Mouse (Mus musculus): ENCODE data around the gene Pcbp4. TPM values are rescaled to one million over a fixed set of nuclear protein-coding genes. Genes with fewer than 3 reads are reported as not detected.

Gene Pcbp4
- polyA plus RNA-seq, 1 experiment from 2014 or later = 249 TPM

- H3K4me1 ChIP-seq (replicated peaks; ENCODE audit: control insufficient read depth, insufficient read depth, low read length) = peaks cover 19% of the 10 kb centered on the region
- no peak overlapping the region for H3K27ac ChIP-seq (ENCODE audit: low read length)
- H3K9me3 ChIP-seq (ENCODE audit: control insufficient read depth, low read length) = no peaks in the 10 kb centered on the region
- no peak overlapping the region for H3K4me3 ChIP-seq (replicated peaks; ENCODE audit: low read length)
- ATAC-seq = no peak
- H3K9ac ChIP-seq (replicated peaks; ENCODE audit: low read depth, low read length) = no peak overlapping the region
- no peak overlapping the region for H3K4me2 ChIP-seq (ENCODE audit: low read length)
- WGBS = 76% methylated on average over 7 of the region's 7 CpGs
- H3K27me3 ChIP-seq (replicated peaks; ENCODE audit: control insufficient read depth, insufficient read depth, low read length) = no peaks in the 10 kb centered on the region
- H3K36me3 ChIP-seq (ENCODE audit: control insufficient read depth, insufficient read depth) = peaks cover 10% of the 10 kb centered on the region; the same call in 1 of the 2 replicates
Measured at GRCm38 (mm10) chr9:106433389-106433788, 19.7 kb upstream of the Pcbp4 start.

DNA sequence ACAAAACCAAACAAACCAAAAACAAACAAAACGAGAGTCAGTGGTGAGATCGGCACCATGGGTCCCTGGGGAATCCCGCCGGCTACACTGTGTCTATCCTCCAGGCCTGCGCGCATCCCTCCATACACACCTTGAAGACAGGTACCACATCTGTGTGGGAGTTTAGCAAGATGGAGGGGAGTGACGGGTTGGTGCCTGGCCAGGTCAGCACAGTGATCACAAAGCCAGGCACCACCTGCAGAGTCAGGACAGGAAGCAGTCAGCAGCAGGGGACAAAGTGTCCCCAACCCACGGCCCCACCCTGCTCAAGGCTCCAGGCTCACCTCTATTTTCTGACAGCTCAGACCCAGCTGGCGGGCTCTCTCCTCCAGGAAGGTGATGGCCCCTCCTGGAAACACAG, 16.5 kb upstream of the Pcbp4 start:
- no peak overlapping the region for H3K27ac ChIP-seq (ENCODE audit: low read length)
- H3K9me3 ChIP-seq (ENCODE audit: control insufficient read depth, low read length) = no peaks in the 10 kb centered on the region
- no peak overlapping the region for H3K4me3 ChIP-seq (replicated peaks; ENCODE audit: low read length)
- peaks cover 10% of the 10 kb centered on the region; the same call in 1 of the 2 replicates for H3K36me3 ChIP-seq (ENCODE audit: control insufficient read depth, insufficient read depth)
- no peak overlapping the region for H3K9ac ChIP-seq (replicated peaks; ENCODE audit: low read depth, low read length)
- 85% methylated on average over 9 of the region's 9 CpGs for WGBS
- peaks cover 16% of the 10 kb centered on the region for H3K4me1 ChIP-seq (replicated peaks; ENCODE audit: control insufficient read depth, insufficient read depth, low read length)
- ATAC-seq = no peak
- H3K27me3 ChIP-seq (replicated peaks; ENCODE audit: control insufficient read depth, insufficient read depth, low read length) = no peaks in the 10 kb centered on the region
- no peak overlapping the region for H3K4me2 ChIP-seq (ENCODE audit: low read length)

- ATAC-seq = no peak
- WGBS = 78% methylated on average over 5 of the region's 5 CpGs
- Histone ChIP-seq H3K4me3 (replicated peaks; ENCODE audit: low read length) (no peak overlapping the region), H3K27me3 (replicated peaks; ENCODE audit: control insufficient read depth, insufficient read depth, low read length) (no peaks in the 10 kb centered on the region), H3K9ac (replicated peaks; ENCODE audit: low read depth, low read length) (no peak overlapping the region), H3K36me3 (ENCODE audit: control insufficient read depth, insufficient read depth) (no peaks in the 10 kb centered on the region), H3K4me2 (ENCODE audit: low read length) (no peak overlapping the region), H3K4me1 (replicated peaks; ENCODE audit: control insufficient read depth, insufficient read depth, low read length) (peaks cover 23% of the 10 kb centered on the region), H3K27ac (ENCODE audit: low read length) (no peak overlapping the region), H3K9me3 (ENCODE audit: control insufficient read depth, low read length) (no peaks in the 10 kb centered on the region)
Measured at GRCm38 (mm10) chr9:106442680-106443079, 10.4 kb upstream of the Pcbp4 start.

DNA sequence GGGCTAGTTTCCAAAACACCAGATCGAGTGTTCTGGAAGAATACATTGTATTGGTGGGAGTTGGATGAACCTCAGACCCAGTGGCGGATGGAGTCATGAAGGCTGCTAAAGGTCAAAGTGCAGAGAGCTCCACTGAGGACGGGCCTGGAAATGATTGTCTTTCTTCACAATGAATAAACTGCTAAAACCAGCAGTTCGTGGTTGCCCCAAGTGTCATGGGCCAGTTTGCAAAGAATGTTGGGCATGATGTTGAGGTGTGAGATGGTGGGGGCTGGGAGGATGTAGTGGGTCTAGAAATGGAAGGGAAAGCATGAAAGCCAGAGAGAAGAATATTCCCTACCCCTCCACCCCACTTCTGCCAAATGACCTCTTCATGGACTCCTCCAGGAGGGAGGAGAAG, 8.3 kb upstream of the Pcbp4 start:
- WGBS = 87% methylated on average over 4 of the region's 4 CpGs
- no peak overlapping the region for H3K9ac ChIP-seq (replicated peaks; ENCODE audit: low read depth, low read length)
- H3K9me3 ChIP-seq (ENCODE audit: control insufficient read depth, low read length) = no peaks in the 10 kb centered on the region
- no peak overlapping the region for H3K27ac ChIP-seq (ENCODE audit: low read length)
- H3K4me2 ChIP-seq (ENCODE audit: low read length) = no peak overlapping the region
- ATAC-seq = no peak
- no peak overlapping the region for H3K4me3 ChIP-seq (replicated peaks; ENCODE audit: low read length)
- no peaks in the 10 kb centered on the region for H3K36me3 ChIP-seq (ENCODE audit: control insufficient read depth, insufficient read depth)
- peaks cover 26% of the 10 kb centered on the region for H3K4me1 ChIP-seq (replicated peaks; ENCODE audit: control insufficient read depth, insufficient read depth, low read length)
- no peaks in the 10 kb centered on the region for H3K27me3 ChIP-seq (replicated peaks; ENCODE audit: control insufficient read depth, insufficient read depth, low read length)

GRCm38 (mm10) chr9:106447348-106447747, 5.7 kb upstream of the Pcbp4 start, which contains the start of the genes Abhd14b and Abhd14a:
Gene Abhd14b (plus strand): TSS chr9:106447459.
Gene Abhd14a (minus strand): TSS chr9:106447678.
- H3K4me1 ChIP-seq (replicated peaks; ENCODE audit: control insufficient read depth, insufficient read depth, low read length) = peaks cover 29% of the 10 kb centered on the region
- H3K36me3 ChIP-seq (ENCODE audit: control insufficient read depth, insufficient read depth) = no peaks in the 10 kb centered on the region
- no peaks in the 10 kb centered on the region for H3K9me3 ChIP-seq (ENCODE audit: control insufficient read depth, low read length)
- ATAC-seq = peak; percentile 82
- peak within 1 kb of the TSS; percentile 76 for H3K9ac ChIP-seq (replicated peaks; ENCODE audit: low read depth, low read length)
- peak within 1 kb of the TSS; percentile 61 for H3K4me3 ChIP-seq (replicated peaks; ENCODE audit: low read length)
- H3K27me3 ChIP-seq (replicated peaks; ENCODE audit: control insufficient read depth, insufficient read depth, low read length) = no peaks in the 10 kb centered on the region
- peak within 1 kb of the TSS; percentile 58 for H3K27ac ChIP-seq (ENCODE audit: low read length)
- peak within 1 kb of the TSS; percentile 78 for H3K4me2 ChIP-seq (ENCODE audit: low read length)
- WGBS = under 1% methylated on average over 24 of the region's 24 CpGs

- Histone ChIP-seq H3K27me3 (replicated peaks; ENCODE audit: control insufficient read depth, insufficient read depth, low read length) (no peaks in the 10 kb centered on the region), H3K9me3 (ENCODE audit: control insufficient read depth, low read length) (no peaks in the 10 kb centered on the region), H3K36me3 (ENCODE audit: control insufficient read depth, insufficient read depth) (no peaks in the 10 kb centered on the region), H3K9ac (replicated peaks; ENCODE audit: low read depth, low read length) (peak overlapping the region; percentile 76), H3K4me3 (replicated peaks; ENCODE audit: low read length) (peak overlapping the region; percentile 61), H3K27ac (ENCODE audit: low read length) (peak overlapping the region; percentile 43), H3K4me1 (replicated peaks; ENCODE audit: control insufficient read depth, insufficient read depth, low read length) (peaks cover 35% of the 10 kb centered on the region), H3K4me2 (ENCODE audit: low read length) (peak overlapping the region; percentile 78)
- 37% methylated on average over 9 of the region's 9 CpGs for WGBS
- ATAC-seq = 0 out of 2 replicates have a peak, but pooled peaks have one; percentile 10
Measured at GRCm38 (mm10) chr9:106447951-106448350, 5.1 kb upstream of the Pcbp4 start.

GRCm38 (mm10) chr9:106448498-106449031, 4.5 kb upstream of the Pcbp4 start:
- Histone ChIP-seq H3K27me3 (replicated peaks; ENCODE audit: control insufficient read depth, insufficient read depth, low read length) (no peaks in the 10 kb centered on the region), H3K9me3 (ENCODE audit: control insufficient read depth, low read length) (no peaks in the 10 kb centered on the region), H3K4me3 (replicated peaks; ENCODE audit: low read length) (peak overlapping the region; percentile 44), H3K27ac (ENCODE audit: low read length) (no peak overlapping the region), H3K36me3 (ENCODE audit: control insufficient read depth, insufficient read depth) (no peaks in the 10 kb centered on the region), H3K4me2 (ENCODE audit: low read length) (peak overlapping the region; percentile 78), H3K9ac (replicated peaks; ENCODE audit: low read depth, low read length) (peak overlapping the region; percentile 58), H3K4me1 (replicated peaks; ENCODE audit: control insufficient read depth, insufficient read depth, low read length) (peaks cover 38% of the 10 kb centered on the region)
- 1% methylated on average over 23 of the region's 23 CpGs for WGBS
- ATAC-seq = peak; percentile 60

DNA sequence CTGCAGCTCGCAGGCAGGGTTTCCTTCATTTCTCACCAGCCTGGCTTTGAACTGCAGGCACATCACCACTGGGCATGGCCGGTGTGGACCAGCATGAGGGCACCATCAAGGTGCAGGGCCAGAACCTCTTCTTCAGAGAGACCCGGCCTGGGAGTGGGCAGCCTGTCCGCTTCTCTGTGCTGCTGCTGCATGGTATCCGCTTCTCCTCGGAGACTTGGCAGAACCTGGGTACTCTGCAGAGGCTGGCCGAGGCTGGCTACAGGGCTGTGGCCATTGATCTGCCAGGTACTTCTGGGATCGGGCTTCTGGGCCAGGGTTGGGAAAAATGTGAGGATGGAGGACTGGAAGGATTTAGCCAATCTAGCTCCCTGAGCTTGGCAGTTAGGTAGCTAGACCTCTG, 3.1 kb upstream of the Pcbp4 start:
- Histone ChIP-seq H3K4me2 (ENCODE audit: low read length) (no peak overlapping the region), H3K36me3 (ENCODE audit: control insufficient read depth, insufficient read depth) (no peaks in the 10 kb centered on the region), H3K9ac (replicated peaks; ENCODE audit: low read depth, low read length) (no peak overlapping the region), H3K9me3 (ENCODE audit: control insufficient read depth, low read length) (no peaks in the 10 kb centered on the region), H3K4me3 (replicated peaks; ENCODE audit: low read length) (no peak overlapping the region), H3K27ac (ENCODE audit: low read length) (no peak overlapping the region), H3K4me1 (replicated peaks; ENCODE audit: control insufficient read depth, insufficient read depth, low read length) (peaks cover 40% of the 10 kb centered on the region), H3K27me3 (replicated peaks; ENCODE audit: control insufficient read depth, insufficient read depth, low read length) (no peaks in the 10 kb centered on the region)
- 92% methylated on average over 8 of the region's 8 CpGs for WGBS
- ATAC-seq = no peak

DNA sequence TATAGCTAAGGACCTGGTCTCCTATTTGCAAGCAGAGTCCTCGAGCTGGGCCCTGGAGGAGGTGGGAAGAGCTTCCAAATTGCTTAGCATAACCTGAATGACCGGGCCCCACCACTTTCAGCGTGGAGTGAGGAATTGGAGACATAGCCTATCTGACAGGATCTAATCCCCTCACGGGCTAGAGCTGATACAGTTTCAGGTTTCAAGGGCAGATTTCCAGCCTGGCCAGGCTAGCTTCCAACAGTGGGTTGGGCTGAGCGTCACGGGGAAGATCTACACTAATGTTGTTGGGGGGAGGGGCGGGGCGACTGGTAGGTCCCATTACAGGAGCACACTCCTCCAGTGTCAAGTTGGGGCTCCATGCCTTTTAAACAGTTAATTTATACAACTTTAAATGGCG, 2.4 kb upstream of the Pcbp4 start:
- Histone ChIP-seq H3K9me3 (ENCODE audit: control insufficient read depth, low read length) (no peaks in the 10 kb centered on the region), H3K27me3 (replicated peaks; ENCODE audit: control insufficient read depth, insufficient read depth, low read length) (no peaks in the 10 kb centered on the region), H3K4me2 (ENCODE audit: low read length) (no peak overlapping the region), H3K27ac (ENCODE audit: low read length) (no peak overlapping the region), H3K9ac (replicated peaks; ENCODE audit: low read depth, low read length) (no peak overlapping the region), H3K4me1 (replicated peaks; ENCODE audit: control insufficient read depth, insufficient read depth, low read length) (peaks cover 47% of the 10 kb centered on the region), H3K36me3 (ENCODE audit: control insufficient read depth, insufficient read depth) (no peaks in the 10 kb centered on the region), H3K4me3 (replicated peaks; ENCODE audit: low read length) (no peak overlapping the region)
- no peak for ATAC-seq
- 23% methylated on average over 9 of the region's 9 CpGs for WGBS

DNA sequence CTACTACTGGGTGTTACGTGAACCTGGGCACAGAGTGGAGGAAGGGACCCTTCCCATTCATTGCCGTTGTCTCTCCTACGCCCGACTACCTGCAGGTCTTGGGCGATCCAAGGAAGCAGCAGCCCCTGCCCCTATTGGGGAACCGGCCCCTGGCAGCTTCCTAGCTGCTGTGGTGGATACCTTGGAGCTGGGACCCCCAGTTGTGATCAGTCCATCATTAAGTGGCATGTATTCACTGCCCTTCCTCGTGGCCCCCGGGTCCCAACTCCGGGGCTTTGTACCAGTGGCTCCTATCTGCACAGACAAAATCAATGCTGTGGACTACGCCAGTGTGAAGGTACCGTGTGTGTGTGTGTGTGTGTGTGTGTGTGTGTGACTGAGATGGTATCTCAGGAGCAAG, 1.8 kb upstream of the Pcbp4 start:
- Histone ChIP-seq H3K9me3 (ENCODE audit: control insufficient read depth, low read length) (no peaks in the 10 kb centered on the region), H3K36me3 (ENCODE audit: control insufficient read depth, insufficient read depth) (no peaks in the 10 kb centered on the region), H3K9ac (replicated peaks; ENCODE audit: low read depth, low read length) (no peak overlapping the region), H3K27ac (ENCODE audit: low read length) (no peak overlapping the region), H3K4me2 (ENCODE audit: low read length) (no peak overlapping the region), H3K4me3 (replicated peaks; ENCODE audit: low read length) (no peak overlapping the region), H3K4me1 (replicated peaks; ENCODE audit: control insufficient read depth, insufficient read depth, low read length) (peaks cover 51% of the 10 kb centered on the region), H3K27me3 (replicated peaks; ENCODE audit: control insufficient read depth, insufficient read depth, low read length) (no peaks in the 10 kb centered on the region)
- ATAC-seq = no peak
- WGBS = 77% methylated on average over 11 of the region's 11 CpGs

Data from forebrain, embryonic 16.5 days (tissue).